Mouse (Mus musculus): ENCODE measurements around the gene Jund. TPM values are rescaled to one million over a fixed set of nuclear protein-coding genes. Genes with fewer than 3 reads are reported as not detected.

Jund gene
- total and polyA plus RNA-seq, 3 experiments = 16.5 to 18.8 TPM; not detected in 1

DNA sequence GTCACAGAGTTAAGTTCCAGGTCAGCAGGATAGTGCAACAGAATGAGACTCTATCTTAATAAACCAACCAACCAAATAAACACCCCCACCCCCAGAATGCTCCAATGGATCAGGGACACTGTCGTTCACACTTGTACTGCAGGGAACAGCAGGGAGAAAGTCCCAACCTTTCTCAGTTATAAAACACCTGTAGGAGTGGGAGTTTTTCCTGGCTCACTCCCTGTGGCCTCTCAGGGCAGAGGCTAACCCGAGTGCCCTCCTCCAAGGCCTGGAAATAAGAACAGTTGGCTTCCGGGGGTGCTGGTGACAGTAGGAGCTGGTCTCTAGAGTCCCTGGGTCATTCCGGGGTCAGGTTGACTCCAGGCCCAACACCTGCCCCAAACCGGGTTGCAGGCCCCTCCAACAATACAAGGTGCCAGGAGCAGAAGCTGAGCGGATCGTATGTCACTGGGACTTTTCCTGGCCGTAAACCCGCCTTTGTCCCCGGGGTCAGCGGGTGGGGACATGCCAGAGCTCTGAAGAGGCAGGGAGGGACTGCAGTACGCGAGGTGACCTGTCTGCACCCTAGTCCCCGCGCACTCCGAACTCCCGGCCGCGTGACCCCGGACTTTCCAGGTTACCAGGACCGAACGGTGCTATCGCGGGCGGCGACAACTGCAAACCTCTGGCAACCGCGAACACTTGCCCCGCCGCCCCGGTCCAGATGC, 39.7 kb upstream of the Jund start:
- no peaks in the 10 kb centered on the region for H3K79me2 ChIP-seq (ENCODE audit: control insufficient read depth, insufficient read depth, low read length, poor library complexity)
- peaks cover 4 to 9% of the 10 kb centered on the region in 2 experiments; a peak in 3 of 4 replicates for H3K4me1 ChIP-seq (ENCODE audit: control insufficient read depth in 1 of 2, insufficient read depth in 2 of 2, low read length in 2 of 2)
- H3K4me3 ChIP-seq (ENCODE audit: control insufficient read depth in 1 of 2, insufficient read depth in 1 of 2, low read depth in 2 of 2, low read length in 2 of 2) = peak overlapping the region; percentile 75 to 99
- H3K9ac ChIP-seq (ENCODE audit: control insufficient read depth, low read depth, low read length, poor library complexity, severe bottlenecking) = peak overlapping the region; percentile 83
- no peaks in the 10 kb centered on the region for H3K27me3 ChIP-seq (ENCODE audit: control insufficient read depth in 1 of 2, insufficient read depth in 2 of 2, low read length in 2 of 2)
- TF ChIP-seq TCF12 (IDR thresholded peaks at IDR 0.05; ENCODE audit: low read depth, low read length) = no peak
- TF ChIP-seq MXI1 (IDR thresholded peaks at IDR 0.05; ENCODE audit: low read depth, low read length) = 0 out of 2 replicates have a peak, but pooled peaks have one; percentile 5
- 0 out of 2 replicates have a peak, but pooled peaks have one; percentile 78 for TF ChIP-seq UBTF (IDR thresholded peaks at IDR 0.05; ENCODE audit: borderline replicate concordance, insufficient read depth, low read depth, low read length)
- no peak for TF ChIP-seq MYB (IDR thresholded peaks at IDR 0.05; ENCODE audit: low read depth, low read length)
- no peak for TF ChIP-seq RCOR1 (IDR thresholded peaks at IDR 0.05; ENCODE audit: low read depth, low read length)
- TF ChIP-seq TAL1 (IDR thresholded peaks at IDR 0.05; ENCODE audit: low read length) = no peak
- TF ChIP-seq POLR2A (IDR thresholded peaks at IDR 0.05; ENCODE audit: control insufficient read depth in 1 of 2, insufficient read depth in 1 of 2, low read depth in 1 of 2, low read length in 2 of 2, poor library complexity in 1 of 2) = no peak
- TF ChIP-seq ZMIZ1 (IDR thresholded peaks at IDR 0.05; ENCODE audit: low read depth, low read length) = no peak
- no peak for TF ChIP-seq KAT2A (conservative IDR thresholded peaks at IDR 0.05; ENCODE audit: low read depth, low read length)
- no peak for TF ChIP-seq NELFE (IDR thresholded peaks at IDR 0.05; ENCODE audit: low read depth, low read length)
- no peak for TF ChIP-seq ZKSCAN1 (IDR thresholded peaks at IDR 0.05; ENCODE audit: low read depth, low read length)
- no peak for TF ChIP-seq GATA1 (IDR thresholded peaks at IDR 0.05; ENCODE audit: low read depth, low read length)
- TF ChIP-seq CTCF (IDR thresholded peaks at IDR 0.05 in 2 of 3, conservative IDR thresholded peaks at IDR 0.05 in 1 of 3; ENCODE audit: control insufficient read depth in 1 of 3, insufficient read depth in 1 of 3, low read depth in 2 of 3, low read length in 3 of 3, poor library complexity in 1 of 3, severe bottlenecking in 1 of 3) = no peak
- no peak for TF ChIP-seq RAD21 (IDR thresholded peaks at IDR 0.05; ENCODE audit: low read depth, low read length)
- H3K9me3 ChIP-seq (replicated peaks; ENCODE audit: insufficient read depth, low read length) = no peaks in the 10 kb centered on the region
- no peak for DNase-seq (ENCODE audit: low read depth, low spot score)
- no peaks in the 10 kb centered on the region for H3K36me3 ChIP-seq (ENCODE audit: control insufficient read depth in 1 of 2, insufficient read depth in 2 of 2, low read length in 2 of 2)
- H3K27ac ChIP-seq (ENCODE audit: control insufficient read depth, low read depth, low read length) = 0 out of 2 replicates have a peak overlapping the region, but pooled peaks have one; percentile 1

DNA sequence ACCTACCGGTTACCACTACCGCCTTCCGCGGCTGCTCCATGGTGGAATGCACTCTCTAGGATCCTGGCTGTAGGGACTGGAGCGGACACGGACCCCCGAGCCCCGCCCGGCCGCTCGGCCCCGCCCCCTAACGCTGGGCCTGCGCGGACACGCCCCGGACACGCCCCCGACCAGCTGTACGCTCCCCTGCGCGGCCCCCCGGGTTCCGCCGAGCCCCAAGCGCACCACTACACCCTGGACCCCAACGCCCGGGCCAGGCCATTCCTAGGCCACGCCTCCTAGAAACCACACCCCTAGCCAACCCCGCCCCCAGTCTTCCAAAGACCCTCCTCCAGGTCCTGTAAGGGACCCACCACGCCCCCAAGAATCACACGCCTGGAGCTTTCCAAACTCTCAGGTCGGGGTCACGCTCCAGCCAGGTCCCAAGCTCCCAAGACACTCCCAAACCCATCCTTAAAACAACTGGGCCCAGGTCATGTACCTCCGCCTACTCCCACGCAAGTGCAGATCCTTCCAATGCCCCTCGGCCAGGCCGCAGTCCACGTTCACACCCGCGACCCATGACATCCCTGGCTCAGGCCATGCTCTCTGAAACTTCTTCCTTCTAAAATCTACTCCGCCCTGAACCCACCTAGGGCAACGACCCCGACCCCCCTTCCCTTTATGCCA, 39.0 kb upstream of the Jund start:
- peaks cover 4 to 13% of the 10 kb centered on the region in 2 experiments for H3K4me1 ChIP-seq (ENCODE audit: control insufficient read depth in 1 of 2, insufficient read depth in 2 of 2, low read length in 2 of 2)
- 0 out of 2 replicates have a peak overlapping the region, but pooled peaks have one; percentile 1 for H3K27ac ChIP-seq (ENCODE audit: control insufficient read depth, low read depth, low read length)
- TF ChIP-seq SIN3A (IDR thresholded peaks at IDR 0.05; ENCODE audit: low read length) = peak; percentile 68
- no peak for TF ChIP-seq ELF1 (IDR thresholded peaks at IDR 0.05; ENCODE audit: low read depth, low read length)
- no peak for TF ChIP-seq MYB (IDR thresholded peaks at IDR 0.05; ENCODE audit: low read depth, low read length)
- TF ChIP-seq ZKSCAN1 (IDR thresholded peaks at IDR 0.05; ENCODE audit: low read depth, low read length) = no peak
- TF ChIP-seq POLR2A (IDR thresholded peaks at IDR 0.05; ENCODE audit: control insufficient read depth in 1 of 2, insufficient read depth in 1 of 2, low read depth in 1 of 2, low read length in 2 of 2, poor library complexity in 1 of 2) = peak in 1 of 2 experiments; percentile 67; a peak in 1 of 4 replicates
- TF ChIP-seq NRF1 (IDR thresholded peaks at IDR 0.05; ENCODE audit: insufficient read depth, low read depth, low read length, poor library complexity, severe bottlenecking) = peak; percentile 77
- peak; percentile 49 for TF ChIP-seq MXI1 (IDR thresholded peaks at IDR 0.05; ENCODE audit: low read depth, low read length)
- TF ChIP-seq TBP (IDR thresholded peaks at IDR 0.05; ENCODE audit: low read depth, low read length) = peak; percentile 14; the same call in 1 of the 2 replicates
- TF ChIP-seq ZMIZ1 (IDR thresholded peaks at IDR 0.05; ENCODE audit: low read depth, low read length) = peak; percentile 45; the same call in 1 of the 2 replicates
- no peak for TF ChIP-seq SMC3 (IDR thresholded peaks at IDR 0.05; ENCODE audit: low read depth, low read length)
- no peak for TF ChIP-seq POLR2AphosphoS2 (IDR thresholded peaks at IDR 0.05; ENCODE audit: low read length)
- TF ChIP-seq ETS1 (IDR thresholded peaks at IDR 0.05; ENCODE audit: low read depth, low read length) = peak; percentile 84; the same call in 1 of the 2 replicates
- no peak for TF ChIP-seq CHD2 (IDR thresholded peaks at IDR 0.05; ENCODE audit: low read length)
- TF ChIP-seq EP300 (IDR thresholded peaks at IDR 0.05; ENCODE audit: low read depth in 1 of 2, low read length in 2 of 2) = 0 out of 4 replicates have a peak, but pooled peaks of 1 of the 2 experiments have one; percentile 38
- peak; percentile 56 for TF ChIP-seq NELFE (IDR thresholded peaks at IDR 0.05; ENCODE audit: low read depth, low read length)
- no peak for TF ChIP-seq MYC (IDR thresholded peaks at IDR 0.05; ENCODE audit: low read depth, low read length)
- no peak for TF ChIP-seq RAD21 (IDR thresholded peaks at IDR 0.05; ENCODE audit: low read depth, low read length)
- TF ChIP-seq HCFC1 (IDR thresholded peaks at IDR 0.05; ENCODE audit: low read depth, low read length) = peak; percentile 76
- TF ChIP-seq GATA1 (IDR thresholded peaks at IDR 0.05; ENCODE audit: low read depth, low read length) = no peak
- no peak for TF ChIP-seq GABPA (IDR thresholded peaks at IDR 0.05; ENCODE audit: low read depth, low read length)
- peak overlapping the region; percentile 83 for H3K9ac ChIP-seq (ENCODE audit: control insufficient read depth, low read depth, low read length, poor library complexity, severe bottlenecking)
- no peaks in the 10 kb centered on the region for H3K27me3 ChIP-seq (ENCODE audit: control insufficient read depth in 1 of 2, insufficient read depth in 2 of 2, low read length in 2 of 2)
- peak; percentile 96 for DNase-seq (ENCODE audit: low read depth, low spot score)
- peak overlapping the region; percentile 75 to 99 for H3K4me3 ChIP-seq (ENCODE audit: control insufficient read depth in 1 of 2, insufficient read depth in 1 of 2, low read depth in 2 of 2, low read length in 2 of 2)
- no peaks in the 10 kb centered on the region for H3K9me3 ChIP-seq (replicated peaks; ENCODE audit: insufficient read depth, low read length)
- H3K79me2 ChIP-seq (ENCODE audit: control insufficient read depth, insufficient read depth, low read length, poor library complexity) = no peaks in the 10 kb centered on the region
- H3K36me3 ChIP-seq (ENCODE audit: control insufficient read depth in 1 of 2, insufficient read depth in 2 of 2, low read length in 2 of 2) = 0 out of 4 replicates have a peak, but pooled peaks cover 0 to 2% of the 10 kb centered on the region in 2 experiments

Data from MEL (cell line).